ENCODE assay signal across 8 mouse cellular contexts in the genomic region with DNA sequence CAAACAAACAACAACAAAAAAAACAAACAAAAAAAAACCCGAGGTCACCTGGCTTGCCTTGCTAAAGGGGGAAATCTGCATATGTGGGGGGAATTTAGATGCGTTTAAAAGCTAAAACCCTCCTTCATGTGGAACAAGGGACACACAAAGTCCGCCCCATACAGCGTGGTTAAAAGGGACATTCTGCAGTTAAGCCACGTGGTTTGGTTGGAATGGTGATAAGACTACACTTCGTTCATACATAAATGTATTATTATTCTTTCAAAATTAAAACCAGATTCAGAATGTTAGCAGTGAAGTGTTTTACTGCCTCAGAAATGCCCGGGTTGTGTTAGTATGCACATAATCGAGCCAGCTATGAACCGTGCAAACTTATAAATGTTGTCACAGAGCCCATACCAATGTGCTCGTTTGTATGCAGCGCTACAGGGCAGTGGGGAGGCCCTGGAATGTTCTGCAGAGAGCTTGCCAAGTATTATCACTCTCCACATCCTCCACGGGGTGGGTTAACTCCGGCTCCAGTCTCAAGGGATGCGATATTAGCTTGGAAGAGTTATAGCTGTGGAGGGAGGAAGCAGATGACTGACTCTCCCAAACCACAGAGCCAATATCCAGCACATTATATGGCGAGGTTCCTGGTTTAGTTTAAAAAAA.
DNase-seq lines count a peak whose midpoint lies in the region; ATAC-seq and TF ChIP-seq lines count a peak whose summit lies in the region.

No protein-coding gene starts in this region.

- 21% methylated on average over 15 of the region's 15 CpGs for WGBS in embryonic facial prominence, embryonic 14.5 days
- 30% methylated on average over 15 of the region's 15 CpGs for WGBS in limb, embryonic 11.5 days
- WGBS in olfactory bulb, adult 2 months, result 18% methylated on average over 15 of the region's 15 CpGs

- in situ Hi-C loops in Patski (cut with MboI; ENCODE audit: low pct_unique_long_range_greater_than_20kb), result no loop called here

- TF ChIP-seq POLR2A in olfactory bulb, adult 2 months (IDR thresholded peaks at IDR 0.05; ENCODE audit: insufficient read depth, low read depth, low read length), result no peak

- peak overlapping the region; percentile 65 for H3K4me2 ChIP-seq in embryonic facial prominence, embryonic 14.5 days (ENCODE audit: low read depth, low read length)
- H3K4me2 ChIP-seq in limb, embryonic 11.5 days (ENCODE audit: low read depth, severe bottlenecking), result peak overlapping the region; percentile 59; the same call in 1 of the 2 replicates

- no peak overlapping the region; the same call in 1 of the 2 replicates for H3K4me3 ChIP-seq in embryonic facial prominence, embryonic 14.5 days (ENCODE audit: low read depth, low read length)
- no peak overlapping the region for H3K4me3 ChIP-seq in limb, embryonic 11.5 days (ENCODE audit: low read depth, low read length)
- H3K4me3 ChIP-seq in olfactory bulb, adult 2 months (ENCODE audit: insufficient read depth, low read depth, low read length), result peak overlapping the region; percentile 24; the same call in 1 of the 2 replicates

- peak; percentile 61 for ATAC-seq in Patski
- ATAC-seq in embryonic facial prominence, embryonic 14.5 days (ENCODE audit: low read depth), result peak; percentile 74
- no peak for ATAC-seq in limb, embryonic 11.5 days (ENCODE audit: insufficient number of reproducible peaks, low FRiP score, low TSS enrichment, low read depth)

- POLR2A ChIA-PET in Patski (lab: Charles Lee), result interaction anchor here (3.1 kb wide), 1 partner anchor 29 kb away, joined by 16 read pairs; no protein-coding TSS in a partner anchor

- no peaks in the 10 kb centered on the region for H3K9me3 ChIP-seq in embryonic facial prominence, embryonic 14.5 days (ENCODE audit: control insufficient read depth, low read length)
- H3K9me3 ChIP-seq in limb, embryonic 11.5 days (ENCODE audit: control insufficient read depth, low read length), result no peaks in the 10 kb centered on the region

- H3K4me1 ChIP-seq in embryonic facial prominence, embryonic 14.5 days (ENCODE audit: control insufficient read depth, insufficient read depth, low read length), result peaks cover 94% of the 10 kb centered on the region
- H3K4me1 ChIP-seq in limb, embryonic 11.5 days (ENCODE audit: control insufficient read depth, insufficient read depth, low read length), result peaks cover 83% of the 10 kb centered on the region
- H3K4me1 ChIP-seq in olfactory bulb, adult 2 months (ENCODE audit: control insufficient read depth, insufficient read depth, low read length), result peaks cover 47% of the 10 kb centered on the region

- peak overlapping the region; percentile 97 for H3K27ac ChIP-seq in embryonic facial prominence, embryonic 14.5 days (replicated peaks; ENCODE audit: low read depth, low read length)
- peak overlapping the region; percentile 97 for H3K27ac ChIP-seq in limb, embryonic 11.5 days (replicated peaks; ENCODE audit: low read depth, low read length)
- peak overlapping the region; percentile 60 for H3K27ac ChIP-seq in olfactory bulb, adult 2 months (ENCODE audit: insufficient read depth, low read depth, low read length)

- peak overlapping the region; percentile 12; the same call in 1 of the 2 replicates for H3K9ac ChIP-seq in embryonic facial prominence, embryonic 14.5 days (ENCODE audit: low read depth, low read length)
- H3K9ac ChIP-seq in limb, embryonic 11.5 days (ENCODE audit: low read length), result no peak overlapping the region

- TF ChIP-seq CTCF in Patski (IDR thresholded peaks at IDR 0.05), result no peak
- TF ChIP-seq CTCF in olfactory bulb, adult 2 months (IDR thresholded peaks at IDR 0.05; ENCODE audit: insufficient read depth, low read depth, low read length), result no peak

- peaks cover 5% of the 10 kb centered on the region; the same call in 1 of the 2 replicates for H3K36me3 ChIP-seq in embryonic facial prominence, embryonic 14.5 days (ENCODE audit: control insufficient read depth, insufficient read depth, low read length)
- no peaks in the 10 kb centered on the region for H3K36me3 ChIP-seq in limb, embryonic 11.5 days (ENCODE audit: control insufficient read depth, insufficient read depth, low read length)

- H3K27me3 ChIP-seq in Patski, result no peaks in the 10 kb centered on the region
- no peaks in the 10 kb centered on the region for H3K27me3 ChIP-seq in embryonic facial prominence, embryonic 14.5 days (replicated peaks; ENCODE audit: control insufficient read depth, insufficient read depth, low read length)
- no peaks in the 10 kb centered on the region for H3K27me3 ChIP-seq in limb, embryonic 11.5 days (ENCODE audit: control insufficient read depth, insufficient read depth, low read length)

- CTCF ChIA-PET in Patski (lab: Charles Lee), result interaction anchor here (0.8 to 8.8 kb wide), 8 partner anchors 10 to 30 kb away, joined by 3 to 78 read pairs (median 3); no protein-coding TSS in a partner anchor

- DNase-seq in Patski (ENCODE audit: low read depth, low spot score), result no peak
- peak; percentile 97 for DNase-seq in embryonic facial prominence, embryonic 14.5 days (ENCODE audit: low spot score)
- DNase-seq in heart, postnatal 4 days, result peak; percentile 63
- no peak for DNase-seq in limb, embryonic 11.5 days (ENCODE audit: low spot score)
- no peak for DNase-seq in right cerebral cortex, adult 18-20 months
- no peak for DNase-seq in frontal cortex, postnatal 14 days (ENCODE audit: low spot score in 2 of 2)
- no peak for DNase-seq in ovary, postnatal 14 days (ENCODE audit: low spot score)

Comparison
In these comparisons a context has a peak if more than half of its experiments do, and no peak if none do; other contexts are left out.
1. DNase-seq: peak in embryonic facial prominence, embryonic 14.5 days (single experiment) and heart, postnatal 4 days (single experiment); none in Patski (single experiment), limb, embryonic 11.5 days (single experiment), right cerebral cortex, adult 18-20 months (single experiment), frontal cortex, postnatal 14 days (0 of 2) and ovary, postnatal 14 days (single experiment).
2. Peak in every context shown above with its lines, with median percentiles within 50 percentile points of each other: H3K27ac ChIP-seq.